Mouse (Mus musculus) embryonic facial prominence, embryonic 12.5 days (tissue): Measurements from ENCODE around the gene Pcgf5. TPM values are rescaled to one million over a fixed set of nuclear protein-coding genes. Genes with fewer than 3 reads are reported as not detected.

Source experiments
- ATAC-seq: fragments of 200-750 bp; cut with Nextera tagmentation; 2 replicates; pipeline ENCODE4 v1.8.0; 2017; ENCODE audit not compliant: insufficient number of reproducible peaks, insufficient read depth, low FRiP score, low TSS enrichment
- H3K27ac ChIP-seq: fragments of 300-500 bp; sonication (generic); 2 replicates; pipeline ENCODE4 v1.5.1; 2016; ENCODE audit warnings: mild to moderate bottlenecking
- H3K27me3 ChIP-seq: fragments of 300-500 bp; sonication (generic); 2 replicates; pipeline ENCODE4 v1.6.1; 2016; ENCODE audit warnings: mild to moderate bottlenecking, moderate library complexity
- H3K36me3 ChIP-seq: fragments of 300-500 bp; sonication (generic); 2 replicates; pipeline ENCODE4 v1.6.1; 2016; ENCODE audit warnings: mild to moderate bottlenecking
- H3K4me1 ChIP-seq: fragments of 300-500 bp; sonication (generic); 2 replicates; pipeline ENCODE4 v1.6.1; 2016
- H3K4me2 ChIP-seq: fragments of 300-500 bp; sonication (generic); replicated peaks from 2 replicates; pipeline ENCODE4 v1.6.1; 2016; ENCODE audit warnings: mild to moderate bottlenecking, moderate library complexity
- H3K4me3 ChIP-seq: fragments of 300-500 bp; sonication (generic); 2 replicates; pipeline ENCODE4 v1.5.1; 2016; ENCODE audit warnings: mild to moderate bottlenecking
- H3K9ac ChIP-seq: fragments of 300-500 bp; sonication (generic); 2 replicates; pipeline ENCODE4 v1.6.1; 2016; ENCODE audit warnings: mild to moderate bottlenecking, moderate library complexity
- H3K9me3 ChIP-seq: fragments of 300-500 bp; sonication (generic); 2 replicates; pipeline ENCODE4 v1.6.1; 2016; ENCODE audit warnings: mild to moderate bottlenecking, moderate library complexity
- WGBS: fragments of 180-500 bp; shearing (Covaris S2); methylation state at CpG from one replicate; pipeline ENCODE4 v1.1.7; 2016; 5-methylcytosine and 5-hydroxymethylcytosine counted together
- polyA plus RNA-seq: library from polyadenylated mRNA; unstranded; fragments of >200 nt; fragmentation: Nextera tagmentation; extraction: Ambion mirVana; gene quantifications from 2 replicates; pipeline ENCODE4 v1.2.1, GENCODE M21; 2016

The Pcgf5 gene
- polyA plus RNA-seq, 1 experiment from 2014 or later: 7.0 TPM

DNA sequence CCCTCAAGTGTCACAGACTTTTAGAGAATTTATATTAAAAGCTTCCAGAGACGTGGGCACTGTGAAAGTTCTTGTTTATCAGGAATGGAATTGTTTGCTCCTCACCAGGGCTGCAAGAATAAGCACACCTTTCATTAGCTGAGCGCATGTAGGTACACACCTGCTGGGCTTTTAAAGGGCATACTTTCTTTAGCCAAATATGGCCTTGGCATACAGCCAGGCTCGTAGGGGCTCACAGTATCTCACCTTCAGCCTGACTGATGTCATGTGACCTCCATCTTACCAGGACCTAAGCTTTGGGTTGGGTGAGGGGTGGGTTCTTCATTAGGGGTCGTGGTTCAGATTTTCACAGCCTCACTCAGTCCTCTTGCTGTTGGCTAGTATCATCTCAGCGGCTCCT lies 149.6 kb downstream of the Pcgf5 start:
- Histone ChIP-seq H3K27ac (no peak overlapping the region), H3K4me2 (no peak overlapping the region), H3K9me3 (no peaks in the 10 kb centered on the region), H3K4me3 (no peak overlapping the region), H3K4me1 (no peaks in the 10 kb centered on the region), H3K9ac (no peak overlapping the region), H3K27me3 (no peaks in the 10 kb centered on the region), H3K36me3 (no peaks in the 10 kb centered on the region)
- ATAC-seq: no peak
- WGBS: 74% methylated on average over 5 of the region's 5 CpGs

DNA sequence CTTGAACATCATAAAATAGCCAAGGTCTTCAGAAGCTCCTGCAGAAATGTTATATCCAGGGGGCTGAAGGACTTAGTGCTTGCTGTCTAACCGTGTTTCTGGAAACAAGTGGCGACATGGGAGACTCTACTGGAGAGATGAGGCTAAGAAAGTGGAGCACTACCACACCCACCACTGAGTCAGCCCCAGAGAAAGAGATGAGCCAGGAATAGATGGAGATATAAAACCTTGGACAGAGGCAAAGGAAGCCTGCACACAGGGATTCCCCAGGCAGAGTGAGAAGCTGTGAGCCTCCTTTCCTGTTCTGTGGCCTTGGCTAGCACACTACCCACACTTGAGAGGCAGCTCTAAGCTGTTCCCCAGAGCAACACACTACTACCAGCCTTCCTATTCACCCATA lies 156.6 kb downstream of the Pcgf5 start:
- no peaks in the 10 kb centered on the region for H3K27me3 ChIP-seq
- H3K27ac ChIP-seq: no peak overlapping the region
- no peak overlapping the region for H3K9ac ChIP-seq
- H3K4me1 ChIP-seq: no peaks in the 10 kb centered on the region
- H3K4me2 ChIP-seq: no peak overlapping the region
- no peaks in the 10 kb centered on the region for H3K9me3 ChIP-seq
- no peaks in the 10 kb centered on the region for H3K36me3 ChIP-seq
- H3K4me3 ChIP-seq: no peak overlapping the region
- WGBS: 88% methylated on average over 2 of the region's 2 CpGs
- ATAC-seq: no peak

Other genes with a start within 250 kb of the Pcgf5 start
- 0.40 and 0.45 TPM in 2 replicates for gene Ankrd1, start 228.2 kb upstream of the Pcgf5 start, polyA plus RNA-seq
- gene Hectd2, start 206.3 kb downstream of the Pcgf5 start, polyA plus RNA-seq: 2.8 and 3.8 TPM in 2 replicates